Mouse (Mus musculus): Measurements from ENCODE around the gene Sphk2. TPM values are rescaled to one million over a fixed set of nuclear protein-coding genes. Genes with fewer than 3 reads are reported as not detected.

Sphk2 gene
- polyA plus RNA-seq, 1 experiment from 2014 or later, result 13.7 TPM

GRCm38 (mm10) chr7:45725151-45725550, 7.3 kb upstream of the Sphk2 start:
- Histone ChIP-seq H3K9me3 (replicated peaks) (no peaks in the 10 kb centered on the region), H3K4me1 (replicated peaks) (no peaks in the 10 kb centered on the region), H3K27ac (no peak overlapping the region), H3K9ac (no peak overlapping the region), H3K4me2 (no peak overlapping the region), H3K4me3 (no peak overlapping the region), H3K36me3 (peaks cover 27% of the 10 kb centered on the region), H3K27me3 (no peaks in the 10 kb centered on the region)
- WGBS, result 84% methylated on average over 9 of the region's 9 CpGs
- no peak for ATAC-seq (replicated peaks; ENCODE audit: insufficient number of reproducible peaks, insufficient read depth, low FRiP score, low read depth)

GRCm38 (mm10) chr7:45723781-45724180, 6.0 kb upstream of the Sphk2 start:
- no peaks in the 10 kb centered on the region for H3K27me3 ChIP-seq
- no peaks in the 10 kb centered on the region for H3K9me3 ChIP-seq (replicated peaks)
- no peak overlapping the region for H3K9ac ChIP-seq
- peaks cover 12% of the 10 kb centered on the region for H3K4me1 ChIP-seq (replicated peaks)
- H3K36me3 ChIP-seq, result peaks cover 33% of the 10 kb centered on the region
- WGBS, result 90% methylated on average over 14 of the region's 14 CpGs
- H3K4me2 ChIP-seq, result no peak overlapping the region
- no peak overlapping the region for H3K4me3 ChIP-seq
- no peak for ATAC-seq (replicated peaks; ENCODE audit: insufficient number of reproducible peaks, insufficient read depth, low FRiP score, low read depth)
- H3K27ac ChIP-seq, result no peak overlapping the region

- no peak for ATAC-seq (replicated peaks; ENCODE audit: insufficient number of reproducible peaks, insufficient read depth, low FRiP score, low read depth)
- no peaks in the 10 kb centered on the region for H3K27me3 ChIP-seq
- H3K4me3 ChIP-seq, result no peak overlapping the region
- H3K9ac ChIP-seq, result no peak overlapping the region
- H3K4me2 ChIP-seq, result no peak overlapping the region
- H3K27ac ChIP-seq, result no peak overlapping the region
- H3K4me1 ChIP-seq (replicated peaks), result peaks cover 14% of the 10 kb centered on the region
- 82% methylated on average over 4 of the region's 4 CpGs for WGBS
- H3K9me3 ChIP-seq (replicated peaks), result no peaks in the 10 kb centered on the region
- peaks cover 33% of the 10 kb centered on the region for H3K36me3 ChIP-seq
Observed at GRCm38 (mm10) chr7:45723301-45723700, 5.5 kb upstream of the Sphk2 start.

- H3K36me3 ChIP-seq, result peaks cover 33% of the 10 kb centered on the region
- no peak overlapping the region for H3K4me2 ChIP-seq
- peaks cover 14% of the 10 kb centered on the region for H3K4me1 ChIP-seq (replicated peaks)
- no peak overlapping the region for H3K9ac ChIP-seq
- H3K4me3 ChIP-seq, result no peak overlapping the region
- H3K27me3 ChIP-seq, result no peaks in the 10 kb centered on the region
- 75% methylated on average over 13 of the region's 13 CpGs for WGBS
- H3K27ac ChIP-seq, result no peak overlapping the region
- no peaks in the 10 kb centered on the region for H3K9me3 ChIP-seq (replicated peaks)
- ATAC-seq (replicated peaks; ENCODE audit: insufficient number of reproducible peaks, insufficient read depth, low FRiP score, low read depth), result no peak
Observed at GRCm38 (mm10) chr7:45722348-45722713, 4.5 kb upstream of the Sphk2 start.

GRCm38 (mm10) chr7:45721642-45722347, 4.0 kb upstream of the Sphk2 start:
- WGBS, result 68% methylated on average over 13 of the region's 13 CpGs
- Histone ChIP-seq H3K9ac (no peak overlapping the region), H3K27me3 (no peaks in the 10 kb centered on the region), H3K9me3 (replicated peaks) (no peaks in the 10 kb centered on the region), H3K4me2 (no peak overlapping the region), H3K4me3 (no peak overlapping the region), H3K36me3 (peaks cover 33% of the 10 kb centered on the region), H3K4me1 (replicated peaks) (peaks cover 18% of the 10 kb centered on the region), H3K27ac (no peak overlapping the region)
- ATAC-seq (replicated peaks; ENCODE audit: insufficient number of reproducible peaks, insufficient read depth, low FRiP score, low read depth), result no peak

GRCm38 (mm10) chr7:45721234-45721571, 3.4 kb upstream of the Sphk2 start:
- ATAC-seq (replicated peaks; ENCODE audit: insufficient number of reproducible peaks, insufficient read depth, low FRiP score, low read depth), result no peak
- no peak overlapping the region for H3K27ac ChIP-seq
- H3K36me3 ChIP-seq, result peaks cover 29% of the 10 kb centered on the region
- 80% methylated on average over 7 of the region's 7 CpGs for WGBS
- no peaks in the 10 kb centered on the region for H3K9me3 ChIP-seq (replicated peaks)
- no peak overlapping the region for H3K9ac ChIP-seq
- no peak overlapping the region for H3K4me2 ChIP-seq
- H3K4me1 ChIP-seq (replicated peaks), result peaks cover 24% of the 10 kb centered on the region
- no peak overlapping the region for H3K4me3 ChIP-seq
- no peaks in the 10 kb centered on the region for H3K27me3 ChIP-seq

- ATAC-seq (replicated peaks; ENCODE audit: insufficient number of reproducible peaks, insufficient read depth, low FRiP score, low read depth), result no peak
- peaks cover 29% of the 10 kb centered on the region for H3K36me3 ChIP-seq
Observed at GRCm38 (mm10) chr7:45720413-45721233, 2.8 kb upstream of the Sphk2 start, which contains the start of gene Fam83e. Fam83e (plus strand) TSS chr7:45721212.

GRCm38 (mm10) chr7:45719738-45720412, 2.1 kb upstream of the Sphk2 start:
- Histone ChIP-seq H3K9me3 (replicated peaks) (no peaks in the 10 kb centered on the region), H3K4me1 (replicated peaks) (peaks cover 33% of the 10 kb centered on the region), H3K27ac (no peak overlapping the region), H3K27me3 (no peaks in the 10 kb centered on the region), H3K36me3 (peaks cover 29% of the 10 kb centered on the region), H3K4me2 (peak overlapping the region; percentile 64; the same call in 1 of the 2 replicates), H3K4me3 (no peak overlapping the region), H3K9ac (no peak overlapping the region)
- no peak for ATAC-seq (replicated peaks; ENCODE audit: insufficient number of reproducible peaks, insufficient read depth, low FRiP score, low read depth)
- WGBS, result 88% methylated on average over 16 of the region's 16 CpGs

More at GRCm38 (mm10) chr7:45720413-45721233, 2.8 kb upstream of the Sphk2 start, which contains the start of gene Fam83e:
- WGBS, result 74% methylated on average over 14 of the region's 14 CpGs
- peaks cover 30% of the 10 kb centered on the region for H3K4me1 ChIP-seq (replicated peaks)
- no peaks in the 10 kb centered on the region for H3K9me3 ChIP-seq (replicated peaks)
- H3K27ac ChIP-seq, result no peak within 1 kb of the TSS
- H3K4me2 ChIP-seq, result no peak within 1 kb of the TSS
- no peak within 1 kb of the TSS for H3K9ac ChIP-seq
- no peak within 1 kb of the TSS for H3K4me3 ChIP-seq
- H3K27me3 ChIP-seq, result no peaks in the 10 kb centered on the region

GRCm38 (mm10) chr7:45719180-45719579, 1.4 kb upstream of the Sphk2 start:
- Histone ChIP-seq H3K27ac (no peak overlapping the region), H3K4me1 (replicated peaks) (peaks cover 39% of the 10 kb centered on the region), H3K36me3 (peaks cover 26% of the 10 kb centered on the region), H3K4me2 (peak overlapping the region; percentile 64), H3K4me3 (peak overlapping the region; percentile 69), H3K9me3 (replicated peaks) (no peaks in the 10 kb centered on the region), H3K27me3 (no peaks in the 10 kb centered on the region), H3K9ac (peak overlapping the region; percentile 88)
- no peak for ATAC-seq (replicated peaks; ENCODE audit: insufficient number of reproducible peaks, insufficient read depth, low FRiP score, low read depth)
- 74% methylated on average over 10 of the region's 10 CpGs for WGBS

- Histone ChIP-seq H3K4me1 (replicated peaks) (peaks cover 43% of the 10 kb centered on the region), H3K27me3 (no peaks in the 10 kb centered on the region), H3K4me2 (peak overlapping the region; percentile 64), H3K9me3 (replicated peaks) (no peaks in the 10 kb centered on the region), H3K36me3 (peaks cover 20% of the 10 kb centered on the region), H3K4me3 (peak overlapping the region; percentile 69), H3K9ac (peak overlapping the region; percentile 88), H3K27ac (peak overlapping the region; percentile 85)
- ATAC-seq (replicated peaks; ENCODE audit: insufficient number of reproducible peaks, insufficient read depth, low FRiP score, low read depth), result no peak
- WGBS, result under 1% methylated on average over 20 of the region's 20 CpGs
Observed at GRCm38 (mm10) chr7:45718331-45718730, 529 bp upstream of the Sphk2 start.
